Mouse (Mus musculus) brain, embryonic 14.5 days (tissue): Measurements from ENCODE around the gene Twist2. TPM values are rescaled to one million over a fixed set of nuclear protein-coding genes. Genes with fewer than 3 reads are reported as not detected.
A peak's percentile ranks its signal among the peaks of the same experiment; 100 is the strongest.

ENCODE experiments used
- DNase-seq: peaks from one replicate; pipeline ENCODE4 v3.0.0-alpha.2; 2011; ENCODE audit warnings: low read depth
- CTCF ChIP-seq: fragments of 200-500 bp; IDR thresholded peaks from 2 replicates; pipeline ENCODE4 v1.5.1; 2012; ENCODE audit warnings: inconsistent platforms, mild to moderate bottlenecking, moderate library complexity, borderline replicate concordance; ENCODE audit not compliant: insufficient read depth, insufficient read length; ENCODE audit errors: extremely low read depth
- POLR2A ChIP-seq: fragments of 200-500 bp; IDR thresholded peaks from 2 replicates; pipeline ENCODE4 v1.6.1; 2012; ENCODE audit warnings: mild to moderate bottlenecking, inconsistent platforms, borderline replicate concordance; ENCODE audit not compliant: poor library complexity, insufficient read depth, insufficient read length, severe bottlenecking; ENCODE audit errors: extremely low read depth
- polyA plus RNA-seq: library from polyadenylated mRNA; depleted of rRNA; stranded (reverse); fragments of >200 nt; gene quantifications from 2 replicates; pipeline ENCODE4 v1.2.3, GENCODE M21; 2012

Gene Twist2
- polyA plus RNA-seq, 1 experiment: 22.3 TPM

GRCm38 (mm10) chr1:91878696-91879095 is 77.4 kb downstream of the Twist2 start:
- DNase-seq: no peak
- no peak for TF ChIP-seq CTCF
- TF ChIP-seq POLR2A: no peak

GRCm38 (mm10) chr1:91880156-91880555 is 78.9 kb downstream of the Twist2 start:
- TF ChIP-seq CTCF: no peak
- DNase-seq: no peak

GRCm38 (mm10) chr1:91880899-91881298 is 79.6 kb downstream of the Twist2 start:
- no peak for DNase-seq

GRCm38 (mm10) chr1:91883115-91883514 is 81.9 kb downstream of the Twist2 start:
- DNase-seq: peak; percentile 31
- no peak for TF ChIP-seq POLR2A
- TF ChIP-seq CTCF: no peak

More at GRCm38 (mm10) chr1:91880899-91881298, 79.6 kb downstream of the Twist2 start:
- TF ChIP-seq CTCF (no peak), POLR2A (no peak)

GRCm38 (mm10) chr1:91893598-91893997 is 92.3 kb downstream of the Twist2 start:
- TF ChIP-seq POLR2A (no peak), CTCF (no peak)
- DNase-seq: no peak

GRCm38 (mm10) chr1:91894286-91894685 is 93.0 kb downstream of the Twist2 start:
- no peak for DNase-seq
- TF ChIP-seq POLR2A (no peak), CTCF (no peak)

GRCm38 (mm10) chr1:91897078-91897477 is 95.8 kb downstream of the Twist2 start:
- DNase-seq: no peak
- TF ChIP-seq CTCF (peak; percentile 30; the same call in 1 of the 2 replicates), POLR2A (no peak)
